Mouse (Mus musculus): ENCODE data around the gene Dennd1a. TPM values are rescaled to one million over a fixed set of nuclear protein-coding genes. Genes with fewer than 3 reads are reported as not detected.
"Not testable (repeated sequence)": the region's sequence is repeated elsewhere in the genome, so short reads cannot be mapped to it uniquely, and the experiment has no call there.

The Dennd1a gene
- total RNA-seq, 2 experiments from 2014 or later: 77.6 to 82.6 TPM

- no peak for DNase-seq (ENCODE audit: low spot score in 2 of 2)
These were observed 304.5 kb downstream of the Dennd1a start for GRCm38 (mm10) chr2:37982714-37983113.

DNA sequence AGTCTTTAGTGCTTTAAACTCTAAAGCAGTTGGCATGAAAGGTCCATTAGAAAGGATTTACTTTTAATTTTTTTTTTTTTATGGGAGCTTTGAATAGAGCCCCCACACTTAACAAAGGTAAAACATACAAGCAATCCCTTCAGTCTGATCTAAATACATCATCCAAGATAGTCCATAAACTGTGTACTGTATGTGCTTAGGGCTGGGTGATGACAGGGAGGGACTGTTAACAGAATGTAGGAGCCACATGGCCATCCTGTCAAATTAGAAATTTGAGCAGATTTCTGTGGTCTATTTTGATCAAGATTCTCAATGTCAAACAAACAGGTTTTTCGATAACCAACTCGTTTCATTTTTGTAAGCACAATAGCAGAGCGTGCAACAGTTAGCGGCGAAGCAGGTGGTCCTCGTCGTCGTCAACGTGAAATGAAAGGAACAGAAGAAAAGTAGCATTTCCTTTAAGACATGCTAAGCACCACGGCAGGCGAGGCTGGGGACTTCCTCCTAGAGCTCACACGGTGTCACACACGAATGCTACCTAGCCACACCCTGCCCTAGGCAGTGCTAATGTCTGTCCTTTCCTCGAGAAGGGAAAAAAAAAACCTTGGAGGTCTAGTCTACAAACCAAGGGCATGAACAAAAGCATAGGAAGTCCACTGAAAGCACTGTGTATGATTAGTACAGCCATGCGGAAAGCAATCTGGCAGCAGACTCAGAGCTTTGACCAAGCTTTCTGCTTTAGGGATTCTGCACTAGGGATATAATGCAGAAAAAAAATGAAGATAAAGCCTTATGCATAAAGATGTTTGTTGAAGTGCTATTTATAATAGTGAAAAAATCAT is 305.4 kb downstream of the Dennd1a start:
- no peak for DNase-seq (ENCODE audit: low spot score in 2 of 2)

- no peak for DNase-seq (ENCODE audit: low spot score in 2 of 2)
These were observed 313.0 kb downstream of the Dennd1a start for GRCm38 (mm10) chr2:37974201-37974600.

DNA sequence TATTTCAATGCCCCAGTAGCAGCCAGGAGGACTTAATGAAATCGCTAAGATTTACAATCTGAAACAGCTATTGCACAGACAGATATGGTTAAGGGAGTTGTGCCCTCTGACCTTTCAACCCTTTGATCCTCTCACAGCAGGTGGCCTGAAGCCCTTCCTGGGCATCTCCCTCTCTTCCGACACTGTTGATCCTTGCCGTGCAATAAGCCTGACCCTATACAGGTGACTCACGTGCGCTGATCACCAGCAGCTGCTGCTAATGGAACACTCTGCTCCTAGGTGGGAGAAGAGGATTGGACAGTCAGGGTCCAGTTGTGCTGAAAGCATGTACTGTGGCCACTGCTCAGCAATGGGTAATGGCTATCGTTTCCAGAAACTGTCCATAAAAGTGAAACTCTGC is 314.6 kb downstream of the Dennd1a start:
- DNase-seq (ENCODE audit: low spot score in 2 of 2): no peak

GRCm38 (mm10) chr2:37971726-37972125 is 315.5 kb downstream of the Dennd1a start:
- DNase-seq (ENCODE audit: low spot score in 2 of 2): no peak

GRCm38 (mm10) chr2:37969713-37970485 is 317.3 kb downstream of the Dennd1a start:
- DNase-seq (ENCODE audit: low spot score in 2 of 2): no peak

GRCm38 (mm10) chr2:37964534-37964933 is 322.7 kb downstream of the Dennd1a start:
- no peak for DNase-seq (ENCODE audit: low spot score in 2 of 2)

- DNase-seq (ENCODE audit: low spot score in 2 of 2): peak; percentile 30 to 50
These were observed 323.8 kb downstream of the Dennd1a start for GRCm38 (mm10) chr2:37963362-37963761.

- DNase-seq (ENCODE audit: low spot score in 2 of 2): no peak
These were observed 338.8 kb downstream of the Dennd1a start for GRCm38 (mm10) chr2:37948424-37948823.

DNA sequence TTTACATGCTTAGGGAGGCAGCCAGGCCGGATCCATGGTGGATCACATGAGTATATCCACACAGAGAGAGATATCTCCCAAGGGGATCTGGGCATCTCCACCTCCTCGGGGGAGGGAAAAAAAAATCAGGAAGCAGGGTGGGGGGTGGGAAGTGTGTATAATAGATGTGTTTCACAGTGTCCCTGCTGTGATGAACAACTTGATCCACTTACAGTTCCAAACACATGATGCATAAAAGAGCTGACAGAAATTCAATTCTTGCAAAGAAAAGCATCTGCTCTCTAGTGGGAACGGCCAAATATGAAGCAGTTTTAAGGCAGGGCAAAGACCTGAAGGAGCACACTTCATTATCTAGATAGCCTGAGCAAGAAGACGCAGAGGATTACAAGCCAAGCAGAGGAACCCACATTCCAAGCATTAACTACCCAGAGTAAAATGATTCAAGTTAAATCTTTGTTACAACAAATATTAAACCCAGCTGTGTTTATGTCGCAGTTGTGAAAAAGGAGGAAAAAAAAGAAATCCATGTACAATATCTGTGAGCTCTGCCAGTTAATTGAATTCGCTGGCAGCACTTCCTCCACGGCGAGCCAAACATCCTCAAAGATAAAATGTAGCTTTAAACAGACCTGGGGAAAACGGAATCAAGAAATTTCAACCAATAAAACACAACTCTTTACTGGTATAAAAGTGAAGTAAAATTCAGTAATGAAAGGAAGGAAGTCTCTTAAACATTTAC is 341.4 kb downstream of the Dennd1a start:
- peak in 1 of 2 experiments; percentile 51 for DNase-seq (ENCODE audit: low spot score in 2 of 2)

DNA sequence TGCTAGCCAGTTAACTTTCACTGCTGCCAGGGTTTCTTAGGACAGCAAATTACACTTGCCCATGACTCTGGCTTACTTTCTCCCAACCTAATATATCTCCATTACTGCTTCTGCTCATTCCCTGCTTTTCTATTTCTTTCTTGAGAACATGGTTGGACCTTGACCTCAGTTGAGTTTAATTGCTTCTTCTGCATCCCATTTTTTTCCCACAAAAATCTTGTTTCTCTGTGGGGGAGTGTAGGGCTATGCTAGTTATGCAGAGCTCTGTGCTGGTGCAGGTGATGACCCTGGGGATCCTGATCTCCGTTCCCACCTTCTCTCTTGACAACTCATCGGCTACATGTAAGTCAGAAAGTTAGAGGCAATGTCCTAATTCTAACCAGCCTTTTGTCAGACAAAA is 344.3 kb downstream of the Dennd1a start:
- DNase-seq (ENCODE audit: low spot score in 2 of 2): no peak

DNA sequence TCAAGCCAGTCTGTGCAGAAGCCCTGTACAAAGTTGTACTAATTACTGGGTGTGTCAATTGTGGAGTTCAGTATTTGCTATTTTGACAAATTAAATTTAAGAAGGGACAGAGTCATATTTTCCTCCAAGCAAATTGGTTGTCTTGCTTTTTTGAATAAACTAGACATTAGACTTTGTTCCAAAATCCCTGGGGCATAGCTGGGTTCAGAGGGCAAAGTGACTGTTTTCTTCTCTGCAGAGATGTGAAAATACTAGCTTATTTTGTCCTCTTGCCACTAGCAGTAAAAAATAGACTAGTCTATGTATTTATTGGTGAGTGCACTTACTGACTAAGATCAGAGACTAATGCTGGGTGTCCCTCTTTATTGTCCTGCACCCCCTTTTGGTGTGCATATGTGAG is 345.4 kb downstream of the Dennd1a start:
- no peak for DNase-seq (ENCODE audit: low spot score in 2 of 2)

- no peak for DNase-seq (ENCODE audit: low spot score in 2 of 2)
These were observed 346.3 kb downstream of the Dennd1a start for GRCm38 (mm10) chr2:37940845-37941361.

DNA sequence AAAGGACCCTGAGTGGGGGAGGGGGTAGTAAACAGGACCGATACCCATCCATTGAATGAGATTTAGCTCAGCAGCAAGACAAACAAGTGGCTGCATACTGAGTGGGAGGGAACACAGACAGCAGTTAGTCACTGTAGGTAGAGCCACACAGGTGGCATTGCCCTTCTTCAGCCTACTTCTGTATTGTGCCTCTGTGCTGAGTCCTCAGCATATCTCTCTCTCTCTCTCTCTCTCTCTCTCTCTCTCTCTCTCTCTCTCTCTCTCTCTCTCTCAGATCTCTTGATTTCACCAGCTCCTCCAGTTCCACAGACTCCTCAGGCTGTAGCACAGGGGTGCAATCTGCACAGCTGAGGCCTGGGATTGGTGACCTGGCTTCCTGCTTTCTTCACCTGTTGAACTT is 347.2 kb downstream of the Dennd1a start:
- DNase-seq (ENCODE audit: low spot score in 2 of 2): no peak

DNA sequence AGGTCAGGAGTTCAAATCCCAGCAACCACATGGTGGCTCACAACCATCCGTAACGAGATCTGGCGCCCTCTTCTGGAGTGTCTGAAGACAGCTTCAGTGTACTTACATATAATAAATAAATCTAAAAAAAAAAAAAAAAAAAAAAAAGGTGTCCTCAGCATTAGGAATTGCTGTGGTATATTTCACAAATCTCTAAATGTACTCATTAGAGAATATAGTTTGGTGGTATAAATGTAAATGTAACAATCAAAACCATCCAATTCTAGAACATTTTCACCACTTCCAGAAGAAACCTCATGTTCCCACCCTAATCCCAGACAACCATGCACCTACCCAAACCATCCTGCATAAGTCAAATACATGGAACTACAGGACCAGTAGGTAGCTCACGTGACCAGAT is 350.3 kb downstream of the Dennd1a start:
- not testable (repeated sequence) for DNase-seq (ENCODE audit: low spot score in 2 of 2)

- no peak for DNase-seq (ENCODE audit: low spot score in 2 of 2)
These were observed 354.9 kb downstream of the Dennd1a start for GRCm38 (mm10) chr2:37932240-37932639.

- DNase-seq (ENCODE audit: low spot score in 2 of 2): no peak
These were observed 355.9 kb downstream of the Dennd1a start for GRCm38 (mm10) chr2:37931018-37931930.

GRCm38 (mm10) chr2:37926133-37926503 is 361.1 kb downstream of the Dennd1a start:
- DNase-seq (ENCODE audit: low spot score in 2 of 2): no peak

GRCm38 (mm10) chr2:37925413-37926132 is 361.6 kb downstream of the Dennd1a start:
- peak in 1 of 2 experiments; percentile 66 for DNase-seq (ENCODE audit: low spot score in 2 of 2)

All from layer of hippocampus, adult 18-20 months (tissue).